Mouse (Mus musculus): ENCODE data around the gene Npff. TPM values are rescaled to one million over a fixed set of nuclear protein-coding genes. Genes with fewer than 3 reads are reported as not detected.

Gene Npff
- polyA plus RNA-seq, 1 experiment from 2014 or later: 8.6 TPM

GRCm38 (mm10) chr15:102502254-102502840, 22.4 kb downstream of the Npff start:
- Histone ChIP-seq H3K27ac (no peak overlapping the region), H3K4me1 (replicated peaks; ENCODE audit: control insufficient read depth, insufficient read depth, low read length) (no peaks in the 10 kb centered on the region), H3K4me2 (replicated peaks) (no peak overlapping the region), H3K9ac (no peak overlapping the region), H3K9me3 (ENCODE audit: control insufficient read depth, low read length) (no peaks in the 10 kb centered on the region), H3K27me3 (ENCODE audit: control insufficient read depth, insufficient read depth, low read length) (no peaks in the 10 kb centered on the region), H3K4me3 (replicated peaks; ENCODE audit: low read length) (no peak overlapping the region), H3K36me3 (replicated peaks; ENCODE audit: control insufficient read depth, insufficient read depth) (peaks cover 96% of the 10 kb centered on the region)
- 82% methylated on average over 9 of the region's 9 CpGs for WGBS
- DNase-seq (ENCODE audit: low spot score): no peak
- no peak for ATAC-seq (ENCODE audit: low FRiP score)

GRCm38 (mm10) chr15:102501084-102501814, 23.5 kb downstream of the Npff start:
- H3K4me1 ChIP-seq (replicated peaks; ENCODE audit: control insufficient read depth, insufficient read depth, low read length): no peaks in the 10 kb centered on the region
- DNase-seq (ENCODE audit: low spot score) (no peak), ATAC-seq (ENCODE audit: low FRiP score) (0 out of 2 replicates have a peak, but pooled peaks have one; percentile 6)
- no peaks in the 10 kb centered on the region for H3K27me3 ChIP-seq (ENCODE audit: control insufficient read depth, insufficient read depth, low read length)
- H3K9ac ChIP-seq: no peak overlapping the region
- 88% methylated on average over 19 of the region's 19 CpGs for WGBS
- H3K36me3 ChIP-seq (replicated peaks; ENCODE audit: control insufficient read depth, insufficient read depth): peaks cover 99% of the 10 kb centered on the region
- no peak overlapping the region for H3K4me2 ChIP-seq (replicated peaks)
- H3K27ac ChIP-seq: no peak overlapping the region
- H3K4me3 ChIP-seq (replicated peaks; ENCODE audit: low read length): no peak overlapping the region
- H3K9me3 ChIP-seq (ENCODE audit: control insufficient read depth, low read length): no peaks in the 10 kb centered on the region

GRCm38 (mm10) chr15:102500479-102500878, 24.3 kb downstream of the Npff start:
- H3K9me3 ChIP-seq (ENCODE audit: control insufficient read depth, low read length): no peaks in the 10 kb centered on the region
- 95% methylated on average over 5 of the region's 5 CpGs for WGBS
- no peak overlapping the region for H3K4me2 ChIP-seq (replicated peaks)
- DNase-seq (ENCODE audit: low spot score): no peak
- H3K36me3 ChIP-seq (replicated peaks; ENCODE audit: control insufficient read depth, insufficient read depth): peaks cover 99% of the 10 kb centered on the region
- no peak overlapping the region for H3K4me3 ChIP-seq (replicated peaks; ENCODE audit: low read length)
- no peak overlapping the region for H3K9ac ChIP-seq
- no peaks in the 10 kb centered on the region for H3K4me1 ChIP-seq (replicated peaks; ENCODE audit: control insufficient read depth, insufficient read depth, low read length)
- H3K27me3 ChIP-seq (ENCODE audit: control insufficient read depth, insufficient read depth, low read length): no peaks in the 10 kb centered on the region
- H3K27ac ChIP-seq: no peak overlapping the region
- no peak for ATAC-seq (ENCODE audit: low FRiP score)

- Histone ChIP-seq H3K36me3 (replicated peaks; ENCODE audit: control insufficient read depth, insufficient read depth) (peaks cover 99% of the 10 kb centered on the region), H3K9me3 (ENCODE audit: control insufficient read depth, low read length) (no peaks in the 10 kb centered on the region), H3K27ac (no peak overlapping the region), H3K4me3 (replicated peaks; ENCODE audit: low read length) (no peak overlapping the region), H3K9ac (no peak overlapping the region), H3K4me1 (replicated peaks; ENCODE audit: control insufficient read depth, insufficient read depth, low read length) (no peaks in the 10 kb centered on the region), H3K27me3 (ENCODE audit: control insufficient read depth, insufficient read depth, low read length) (no peaks in the 10 kb centered on the region), H3K4me2 (replicated peaks) (no peak overlapping the region)
- WGBS: 91% methylated on average over 6 of the region's 6 CpGs
- no peak for DNase-seq (ENCODE audit: low spot score)
- ATAC-seq (ENCODE audit: low FRiP score): no peak
These were observed 24.9 kb downstream of the Npff start for GRCm38 (mm10) chr15:102499851-102500250.

- H3K4me2 ChIP-seq (replicated peaks): no peak overlapping the region
- H3K27ac ChIP-seq: no peak overlapping the region
These were observed 25.4 kb downstream of the Npff start for GRCm38 (mm10) chr15:102499370-102499769.

GRCm38 (mm10) chr15:102498322-102498721, 26.4 kb downstream of the Npff start:
- Histone ChIP-seq H3K27me3 (ENCODE audit: control insufficient read depth, insufficient read depth, low read length) (no peaks in the 10 kb centered on the region), H3K4me1 (replicated peaks; ENCODE audit: control insufficient read depth, insufficient read depth, low read length) (no peaks in the 10 kb centered on the region), H3K9me3 (ENCODE audit: control insufficient read depth, low read length) (no peaks in the 10 kb centered on the region), H3K27ac (no peak overlapping the region), H3K9ac (no peak overlapping the region), H3K4me3 (replicated peaks; ENCODE audit: low read length) (no peak overlapping the region), H3K4me2 (replicated peaks) (no peak overlapping the region), H3K36me3 (replicated peaks; ENCODE audit: control insufficient read depth, insufficient read depth) (peaks cover 99% of the 10 kb centered on the region)
- ATAC-seq (ENCODE audit: low FRiP score): no peak
- no peak for DNase-seq (ENCODE audit: low spot score)
- 91% methylated on average over 3 of the region's 3 CpGs for whole genome bisulfite sequencing

More at GRCm38 (mm10) chr15:102499370-102499769, 25.4 kb downstream of the Npff start:
- Histone ChIP-seq H3K9me3 (ENCODE audit: control insufficient read depth, low read length) (no peaks in the 10 kb centered on the region), H3K9ac (no peak overlapping the region), H3K27me3 (ENCODE audit: control insufficient read depth, insufficient read depth, low read length) (no peaks in the 10 kb centered on the region), H3K4me3 (replicated peaks; ENCODE audit: low read length) (no peak overlapping the region), H3K36me3 (replicated peaks; ENCODE audit: control insufficient read depth, insufficient read depth) (peaks cover 99% of the 10 kb centered on the region), H3K4me1 (replicated peaks; ENCODE audit: control insufficient read depth, insufficient read depth, low read length) (no peaks in the 10 kb centered on the region)
- WGBS: 69% methylated on average over 3 of the region's 3 CpGs
- no peak for ATAC-seq (ENCODE audit: low FRiP score)
- no peak for DNase-seq (ENCODE audit: low spot score)

GRCm38 (mm10) chr15:102487664-102488063, 37.1 kb downstream of the Npff start:
- WGBS: 81% methylated on average over 1 of the region's 1 CpGs

GRCm38 (mm10) chr15:102485853-102486252, 38.9 kb downstream of the Npff start:
- H3K9ac ChIP-seq: no peak overlapping the region
- no peaks in the 10 kb centered on the region for H3K27me3 ChIP-seq (ENCODE audit: control insufficient read depth, insufficient read depth, low read length)
- no peaks in the 10 kb centered on the region for H3K4me1 ChIP-seq (replicated peaks; ENCODE audit: control insufficient read depth, insufficient read depth, low read length)
- ATAC-seq (ENCODE audit: low FRiP score) (no peak), DNase-seq (ENCODE audit: low spot score) (no peak)
- 92% methylated on average over 12 of the region's 12 CpGs for WGBS
- peaks cover 94% of the 10 kb centered on the region for H3K36me3 ChIP-seq (replicated peaks; ENCODE audit: control insufficient read depth, insufficient read depth)
- no peak overlapping the region for H3K27ac ChIP-seq
- H3K4me2 ChIP-seq (replicated peaks): no peak overlapping the region
- H3K9me3 ChIP-seq (ENCODE audit: control insufficient read depth, low read length): no peaks in the 10 kb centered on the region
- no peak overlapping the region for H3K4me3 ChIP-seq (replicated peaks; ENCODE audit: low read length)

More at GRCm38 (mm10) chr15:102487664-102488063, 37.1 kb downstream of the Npff start:
- Histone ChIP-seq H3K4me3 (replicated peaks; ENCODE audit: low read length) (no peak overlapping the region), H3K9ac (no peak overlapping the region), H3K36me3 (replicated peaks; ENCODE audit: control insufficient read depth, insufficient read depth) (peaks cover 92% of the 10 kb centered on the region), H3K4me1 (replicated peaks; ENCODE audit: control insufficient read depth, insufficient read depth, low read length) (no peaks in the 10 kb centered on the region), H3K27me3 (ENCODE audit: control insufficient read depth, insufficient read depth, low read length) (no peaks in the 10 kb centered on the region), H3K9me3 (ENCODE audit: control insufficient read depth, low read length) (no peaks in the 10 kb centered on the region), H3K27ac (no peak overlapping the region), H3K4me2 (replicated peaks) (no peak overlapping the region)
- ATAC-seq (ENCODE audit: low FRiP score): no peak
- DNase-seq (ENCODE audit: low spot score): no peak

- no peak overlapping the region for H3K4me2 ChIP-seq (replicated peaks)
- no peak overlapping the region for H3K4me3 ChIP-seq (replicated peaks; ENCODE audit: low read length)
- peaks cover 93% of the 10 kb centered on the region for H3K36me3 ChIP-seq (replicated peaks; ENCODE audit: control insufficient read depth, insufficient read depth)
- WGBS: 91% methylated on average over 3 of the region's 3 CpGs
- DNase-seq (ENCODE audit: low spot score): no peak
- H3K9me3 ChIP-seq (ENCODE audit: control insufficient read depth, low read length): no peaks in the 10 kb centered on the region
- no peaks in the 10 kb centered on the region for H3K4me1 ChIP-seq (replicated peaks; ENCODE audit: control insufficient read depth, insufficient read depth, low read length)
- H3K27ac ChIP-seq: no peak overlapping the region
- H3K27me3 ChIP-seq (ENCODE audit: control insufficient read depth, insufficient read depth, low read length): no peaks in the 10 kb centered on the region
- H3K9ac ChIP-seq: no peak overlapping the region
- ATAC-seq (ENCODE audit: low FRiP score): no peak
These were observed 41.6 kb downstream of the Npff start for GRCm38 (mm10) chr15:102483136-102483535.
